Mouse (Mus musculus) retina, adult 2 months (tissue): ENCODE data around the gene Gm3033.
"Not testable (repeated sequence)": the region's sequence is repeated elsewhere in the genome, so short reads cannot be mapped to it uniquely, and the experiment has no call there.

Experiments used
- DNase-seq: peaks from one replicate; pipeline ENCODE4 v3.0.0-alpha.2; 2012; ENCODE audit warnings: low read depth, low spot score

Gm3033 gene

GRCm38 (mm10) chr14:3845945-3846344 lies at the start of gene Gm3033:
Gene Gm3033 (plus strand): TSS chr14:3846245.
- DNase-seq = not testable (repeated sequence)

- not testable (repeated sequence) for DNase-seq
These were observed 36.3 kb upstream of the Gm3033 start, which contains the start of gene Gm3002 for GRCm38 (mm10) chr14:3809774-3810173. Gene Gm3002 (plus strand): TSS chr14:3810074.

GRCm38 (mm10) chr14:3883872-3884271 lies 37.8 kb downstream of the Gm3033 start, which contains the start of gene Gm2916:
Gene Gm2916 (plus strand): TSS chr14:3884172.
- DNase-seq = not testable (repeated sequence)
